Mouse (Mus musculus): ENCODE results near the gene Pim2.

GRCm38 (mm10) chrX:7919601-7920383 is 41.7 kb downstream of the Pim2 start, which contains the start of gene Pcsk1n:
- TF ChIP-seq CTCF (IDR thresholded peaks at IDR 0.05; ENCODE audit: insufficient read depth, low read length): no peak
- TF ChIP-seq POLR2A (IDR thresholded peaks at IDR 0.05; ENCODE audit: borderline replicate concordance, extremely low read depth, low read depth, low read length): no peak
